Mouse (Mus musculus) ES-Bruce4 (cell line): Measurements from ENCODE around the gene 1700037H04Rik. TPM values are rescaled to one million over a fixed set of nuclear protein-coding genes. Genes with fewer than 3 reads are reported as not detected.

ENCODE experiments used
- H3K27ac ChIP-seq: 2 replicates; pipeline ENCODE4 v1.5.1; 2012; ENCODE audit warnings: low read length, inconsistent platforms; ENCODE audit not compliant: insufficient read depth
- H3K27me3 ChIP-seq: 2 replicates; pipeline ENCODE4 v1.6.1; 2012; ENCODE audit warnings: mild to moderate bottlenecking, low read length, inconsistent platforms; ENCODE audit not compliant: control insufficient read depth, poor library complexity, insufficient read depth, severe bottlenecking
- H3K36me3 ChIP-seq: 2 replicates; pipeline ENCODE4 v1.6.1; 2012; ENCODE audit warnings: inconsistent platforms, mild to moderate bottlenecking, low read length, moderate library complexity; ENCODE audit not compliant: control insufficient read depth, poor library complexity, insufficient read depth, severe bottlenecking
- H3K4me1 ChIP-seq: one replicate; pipeline ENCODE4 v1.8.1; 2011; ENCODE audit warnings: low read length; ENCODE audit not compliant: control insufficient read depth, insufficient read depth
- H3K4me3 ChIP-seq: 2 replicates; pipeline ENCODE4 v1.5.1; 2011; ENCODE audit warnings: low read depth, mild to moderate bottlenecking, low read length
- H3K9ac ChIP-seq: 2 replicates; pipeline ENCODE4 v1.6.1; 2012; ENCODE audit warnings: low read depth, mild to moderate bottlenecking, inconsistent platforms; ENCODE audit not compliant: poor library complexity, severe bottlenecking
- H3K9me3 ChIP-seq: replicated peaks from 2 replicates; pipeline ENCODE4 v1.6.1; 2012; ENCODE audit warnings: mild to moderate bottlenecking, low read length, inconsistent platforms; ENCODE audit not compliant: control insufficient read depth, poor library complexity, insufficient read depth, severe bottlenecking
- CTCF ChIP-seq: IDR thresholded peaks from one replicate; pipeline ENCODE4 v1.8.1; 2011; ENCODE audit warnings: low read depth, low read length
- EP300 ChIP-seq: IDR thresholded peaks from 2 replicates; pipeline ENCODE4 v1.6.1; 2011; ENCODE audit warnings: low read depth, low read length; ENCODE audit not compliant: insufficient read depth
- POLR2A ChIP-seq: IDR thresholded peaks from one replicate; pipeline ENCODE4 v1.8.1; 2011; ENCODE audit warnings: low read length; ENCODE audit not compliant: insufficient read depth
- polyA plus RNA-seq: library from polyadenylated mRNA; stranded (reverse); fragments of >200 nt; gene quantifications from 2 replicates; pipeline ENCODE4 v1.2.4, GENCODE M21; 2011; ENCODE audit warnings: low read depth; ENCODE audit not compliant: missing spikeins, insufficient read depth, insufficient read length

Gene 1700037H04Rik
- polyA plus RNA-seq, 1 experiment: 79.8 TPM

DNA sequence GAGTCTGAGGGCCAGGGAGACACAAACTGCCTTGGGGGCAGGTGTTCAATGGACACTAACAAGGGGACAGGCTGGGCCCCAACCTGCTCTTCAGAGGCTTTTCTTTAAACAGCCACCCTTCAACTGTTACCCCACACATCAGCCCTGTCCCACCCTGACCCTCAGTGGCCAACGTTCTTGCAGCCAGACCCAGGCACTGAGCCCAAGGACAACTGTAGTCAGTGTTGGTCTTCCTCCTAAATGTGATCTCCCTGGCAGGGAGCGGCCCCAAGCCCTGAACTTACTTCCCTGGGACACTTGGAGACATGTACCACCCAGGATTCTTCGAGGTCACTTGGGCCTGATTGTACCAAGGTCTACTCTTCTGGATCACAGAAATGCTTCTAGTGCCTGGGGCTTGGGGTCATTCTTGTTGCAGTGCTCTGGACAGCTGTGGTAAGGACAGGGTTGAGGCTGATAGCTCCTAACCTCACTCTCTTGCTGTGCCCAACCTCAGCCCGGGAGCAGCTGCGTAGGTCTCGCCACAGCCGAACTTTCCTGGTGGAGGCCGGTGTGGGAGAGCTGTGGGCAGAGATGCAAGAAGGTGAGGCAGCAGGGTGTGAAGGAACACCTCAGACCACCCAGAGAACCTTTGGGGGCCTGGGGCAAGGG is 18.4 kb downstream of the 1700037H04Rik start:
- 0 out of 2 replicates have a peak, but pooled peaks cover under 1% of the 10 kb centered on the region for H3K36me3 ChIP-seq
- TF ChIP-seq CTCF (no peak), EP300 (no peak), POLR2A (no peak)

DNA sequence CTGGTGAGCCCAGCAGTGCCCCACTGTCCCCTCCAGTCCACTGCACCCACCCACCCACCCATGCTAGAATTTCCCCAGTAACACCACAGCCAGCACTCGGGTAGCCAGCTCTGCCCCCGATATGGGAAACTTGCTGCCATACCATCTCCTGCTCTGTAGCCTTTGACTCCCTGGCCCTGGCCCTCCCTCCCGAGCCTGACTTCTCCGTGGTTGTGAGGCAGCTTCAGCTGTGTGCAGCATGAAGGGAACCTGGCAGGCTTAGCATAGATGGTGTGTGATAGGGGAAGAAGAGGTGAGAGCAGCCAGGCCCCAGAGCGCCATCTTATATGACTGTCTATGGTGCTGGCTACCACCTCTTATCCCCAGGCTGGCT is 19.4 kb downstream of the 1700037H04Rik start:
- no peaks in the 10 kb centered on the region for H3K4me1 ChIP-seq
- H3K27me3 ChIP-seq: no peaks in the 10 kb centered on the region
- TF ChIP-seq CTCF: no peak
- no peak for TF ChIP-seq EP300
- H3K36me3 ChIP-seq: no peaks in the 10 kb centered on the region
- H3K27ac ChIP-seq: no peak overlapping the region
- H3K4me3 ChIP-seq: no peak overlapping the region
- H3K9me3 ChIP-seq: no peaks in the 10 kb centered on the region
- H3K9ac ChIP-seq: no peak overlapping the region

More for the DNA sequence above, 18.4 kb downstream of the 1700037H04Rik start:
- Histone ChIP-seq H3K9me3 (no peaks in the 10 kb centered on the region), H3K4me3 (no peak overlapping the region), H3K27ac (no peak overlapping the region), H3K4me1 (no peaks in the 10 kb centered on the region), H3K27me3 (no peaks in the 10 kb centered on the region), H3K9ac (no peak overlapping the region)

DNA sequence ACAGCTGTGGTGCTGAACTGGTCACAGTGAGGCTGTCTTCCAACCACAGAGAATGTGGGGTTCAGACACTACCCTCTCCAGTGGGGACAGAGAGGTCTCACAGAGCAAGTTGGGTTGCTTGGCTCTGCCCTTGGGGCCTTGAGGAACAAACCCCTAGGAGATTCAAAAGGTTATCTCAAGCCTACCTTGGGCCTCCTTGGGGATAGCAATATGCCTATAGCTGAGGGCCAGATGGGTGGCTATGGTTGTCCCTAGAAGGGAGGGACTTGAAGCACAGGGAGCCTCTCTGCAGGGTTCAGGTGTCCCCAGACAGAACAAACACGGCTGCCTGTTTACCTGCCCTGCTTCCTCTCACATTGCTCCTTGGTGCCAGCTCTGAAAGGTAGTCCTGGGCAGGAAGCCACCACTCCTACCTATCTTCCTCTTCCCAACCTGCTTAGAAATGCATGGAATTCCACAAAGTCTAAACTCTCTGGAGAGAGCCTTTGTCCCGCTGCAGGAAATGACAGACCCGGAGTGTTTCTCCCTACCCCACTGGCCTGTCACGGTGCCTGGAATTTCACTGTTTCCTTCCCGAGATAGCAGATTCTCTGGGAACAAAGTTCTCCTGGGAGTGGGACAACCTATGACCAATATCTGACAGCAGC is 19.9 kb downstream of the 1700037H04Rik start:
- Histone ChIP-seq H3K27me3 (no peaks in the 10 kb centered on the region), H3K9me3 (no peaks in the 10 kb centered on the region), H3K27ac (no peak overlapping the region), H3K9ac (no peak overlapping the region), H3K4me3 (no peak overlapping the region), H3K4me1 (no peaks in the 10 kb centered on the region), H3K36me3 (no peaks in the 10 kb centered on the region)
- no peak for TF ChIP-seq EP300

DNA sequence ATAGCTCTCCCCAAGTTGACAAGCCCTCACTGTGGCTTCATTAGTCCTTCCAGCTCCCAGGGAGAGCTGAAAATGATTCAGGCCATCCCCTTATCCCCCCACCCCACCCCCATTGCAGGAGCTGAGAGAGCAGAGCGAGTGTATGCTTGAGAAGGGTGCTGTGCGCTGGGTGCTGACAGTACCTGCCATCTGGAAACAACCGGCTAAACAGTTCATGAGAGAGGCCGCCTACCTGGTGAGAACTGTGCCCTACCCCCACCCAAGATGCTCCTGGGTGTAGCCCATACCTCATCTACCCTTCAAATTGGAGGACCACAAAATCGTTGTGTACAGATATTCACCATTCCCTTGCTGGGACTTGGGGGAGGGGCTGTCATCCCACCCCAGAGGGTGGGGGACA is 20.6 kb downstream of the 1700037H04Rik start:
- no peak for TF ChIP-seq POLR2A
- no peak for TF ChIP-seq CTCF
- no peak for TF ChIP-seq EP300
- no peaks in the 10 kb centered on the region for H3K4me1 ChIP-seq
- H3K27ac ChIP-seq: no peak overlapping the region
- H3K9ac ChIP-seq: no peak overlapping the region
- no peaks in the 10 kb centered on the region for H3K27me3 ChIP-seq
- H3K9me3 ChIP-seq: no peaks in the 10 kb centered on the region
- H3K4me3 ChIP-seq: no peak overlapping the region
- no peaks in the 10 kb centered on the region for H3K36me3 ChIP-seq

DNA sequence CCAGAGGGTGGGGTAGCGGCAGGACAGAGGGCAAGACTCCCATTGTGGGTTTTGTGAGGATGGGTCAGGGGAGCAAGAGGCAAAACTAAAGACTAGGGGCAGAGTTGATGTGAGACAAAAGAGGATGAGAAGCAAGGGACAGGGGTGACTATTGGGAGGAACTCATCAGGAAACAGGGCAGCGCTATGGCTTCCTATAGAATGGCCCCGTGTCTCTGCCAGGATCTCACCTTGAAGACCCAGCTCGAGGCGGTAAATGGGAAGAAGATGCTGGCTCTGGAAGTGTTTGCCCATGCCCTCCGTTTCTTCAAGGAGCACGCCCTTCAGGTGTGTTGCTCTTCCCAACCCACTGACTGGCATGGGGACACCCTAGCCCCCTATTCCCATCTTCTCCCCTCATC is 21.1 kb downstream of the 1700037H04Rik start:
- H3K4me1 ChIP-seq: no peaks in the 10 kb centered on the region
- TF ChIP-seq POLR2A (no peak), EP300 (no peak), CTCF (no peak)
- no peaks in the 10 kb centered on the region for H3K9me3 ChIP-seq
- no peak overlapping the region for H3K27ac ChIP-seq
- no peak overlapping the region for H3K9ac ChIP-seq
- no peaks in the 10 kb centered on the region for H3K27me3 ChIP-seq
- H3K4me3 ChIP-seq: no peak overlapping the region
- H3K36me3 ChIP-seq: no peaks in the 10 kb centered on the region

DNA sequence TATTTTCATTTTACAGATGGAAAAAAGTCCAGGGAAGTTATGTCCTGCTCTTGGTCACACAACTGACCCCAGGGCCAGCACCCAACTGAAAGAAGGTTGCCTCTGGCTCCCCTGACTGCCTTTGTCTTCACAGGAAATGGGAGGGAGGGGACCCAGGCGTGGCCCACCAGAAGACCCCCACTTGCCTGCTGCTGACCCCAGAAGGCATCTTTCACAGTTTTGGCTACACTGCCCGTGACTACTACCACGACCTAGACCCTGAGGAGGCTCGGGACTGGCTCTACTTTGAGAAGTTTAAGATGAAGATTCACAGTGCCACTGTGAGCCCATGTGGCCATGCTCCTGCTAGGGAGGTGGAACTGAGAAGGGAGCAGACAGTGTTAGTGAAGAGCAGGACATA is 21.6 kb downstream of the 1700037H04Rik start:
- Histone ChIP-seq H3K27me3 (no peaks in the 10 kb centered on the region), H3K9me3 (no peaks in the 10 kb centered on the region), H3K36me3 (no peaks in the 10 kb centered on the region), H3K4me3 (no peak overlapping the region), H3K27ac (no peak overlapping the region), H3K4me1 (no peaks in the 10 kb centered on the region), H3K9ac (no peak overlapping the region)
- TF ChIP-seq EP300 (no peak), CTCF (no peak), POLR2A (no peak)
